In genomic region chr14:45329589-45330181, GRCm38 (mm10) we compare ENCODE assay signal across 7 mouse cellular contexts. TPM values are rescaled to one million over a fixed set of nuclear protein-coding genes. Genes with fewer than 3 reads are reported as not detected.
A peak's percentile ranks its signal among the peaks of the same experiment; 100 is the strongest.
DNase-seq lines count a peak whose midpoint lies in the region; ATAC-seq lines count a peak whose summit lies in the region.

TSS of gene Psmc6 (plus strand) at chr14:45329788.

- H3K9ac ChIP-seq in embryonic facial prominence, embryonic 11.5 days (replicated peaks; ENCODE audit: low read length): peak within 1 kb of the TSS; percentile 98
- H3K9ac ChIP-seq in limb, embryonic 11.5 days (ENCODE audit: low read length): peak within 1 kb of the TSS; percentile 93
- peak within 1 kb of the TSS; percentile 92 for H3K9ac ChIP-seq in midbrain, embryonic 14.5 days (replicated peaks; ENCODE audit: low read length)

- H3K36me3 ChIP-seq in embryonic facial prominence, embryonic 11.5 days (replicated peaks; ENCODE audit: control insufficient read depth, insufficient read depth, low read depth, low read length): no peaks in the 10 kb centered on the region
- peaks cover 2% of the 10 kb centered on the region; the same call in 1 of the 2 replicates for H3K36me3 ChIP-seq in limb, embryonic 11.5 days (ENCODE audit: control insufficient read depth, insufficient read depth, low read length)
- H3K36me3 ChIP-seq in midbrain, embryonic 14.5 days (ENCODE audit: control insufficient read depth, insufficient read depth, low read length): peaks cover 29% of the 10 kb centered on the region

- peak; percentile 95 for ATAC-seq in embryonic facial prominence, embryonic 11.5 days (replicated peaks; ENCODE audit: insufficient number of reproducible peaks, low FRiP score, low TSS enrichment, low read depth)
- ATAC-seq in limb, embryonic 11.5 days (ENCODE audit: insufficient number of reproducible peaks, low FRiP score, low TSS enrichment, low read depth): peak; percentile 97
- peak; percentile 97 for ATAC-seq in midbrain, embryonic 14.5 days (ENCODE audit: low FRiP score, low TSS enrichment)

- peak; percentile 94 for DNase-seq in adrenal gland, postnatal 14 days
- peak; percentile 96 for DNase-seq in embryonic facial prominence, embryonic 11.5 days (ENCODE audit: low spot score)
- DNase-seq in heart, adult 11 months: peak; percentile 99
- peak; percentile 93 for DNase-seq in kidney, adult 18-20 months
- peak; percentile 92 for DNase-seq in limb, embryonic 11.5 days (ENCODE audit: low spot score)
- peak; percentile 97 for DNase-seq in midbrain, embryonic 14.5 days
- peak; percentile 83 to 87 for DNase-seq in spleen, adult 18-20 months

- no peaks in the 10 kb centered on the region for H3K4me1 ChIP-seq in embryonic facial prominence, embryonic 11.5 days (ENCODE audit: control insufficient read depth, insufficient read depth, low read length)
- no peaks in the 10 kb centered on the region for H3K4me1 ChIP-seq in limb, embryonic 11.5 days (ENCODE audit: control insufficient read depth, insufficient read depth, low read length)
- 0 out of 2 replicates have a peak, but pooled peaks cover 4% of the 10 kb centered on the region for H3K4me1 ChIP-seq in midbrain, embryonic 14.5 days (ENCODE audit: control insufficient read depth, insufficient read depth, low read length)

- H3K27ac ChIP-seq in embryonic facial prominence, embryonic 11.5 days (replicated peaks; ENCODE audit: low read depth, low read length): peak within 1 kb of the TSS; percentile 47; the same call in 1 of the 2 replicates
- H3K27ac ChIP-seq in limb, embryonic 11.5 days (replicated peaks; ENCODE audit: low read depth, low read length): peak within 1 kb of the TSS; percentile 62; the same call in 1 of the 2 replicates
- peak within 1 kb of the TSS; percentile 92 for H3K27ac ChIP-seq in midbrain, embryonic 14.5 days (replicated peaks; ENCODE audit: low read depth, low read length)

- no peaks in the 10 kb centered on the region for H3K27me3 ChIP-seq in embryonic facial prominence, embryonic 11.5 days (ENCODE audit: control insufficient read depth, insufficient read depth, low read length)
- H3K27me3 ChIP-seq in limb, embryonic 11.5 days (ENCODE audit: control insufficient read depth, insufficient read depth, low read length): no peaks in the 10 kb centered on the region
- H3K27me3 ChIP-seq in midbrain, embryonic 14.5 days (ENCODE audit: control insufficient read depth, insufficient read depth, low read length): no peaks in the 10 kb centered on the region

- H3K9me3 ChIP-seq in embryonic facial prominence, embryonic 11.5 days (replicated peaks; ENCODE audit: control insufficient read depth, low read length): no peaks in the 10 kb centered on the region
- H3K9me3 ChIP-seq in limb, embryonic 11.5 days (ENCODE audit: control insufficient read depth, low read length): no peaks in the 10 kb centered on the region
- H3K9me3 ChIP-seq in midbrain, embryonic 14.5 days (ENCODE audit: control insufficient read depth, low read length): no peaks in the 10 kb centered on the region

- H3K4me2 ChIP-seq in embryonic facial prominence, embryonic 11.5 days (ENCODE audit: low read depth, low read length): peak within 1 kb of the TSS; percentile 36
- H3K4me2 ChIP-seq in limb, embryonic 11.5 days (ENCODE audit: low read depth, severe bottlenecking): peak within 1 kb of the TSS; percentile 49
- peak within 1 kb of the TSS; percentile 70 for H3K4me2 ChIP-seq in midbrain, embryonic 14.5 days (ENCODE audit: low read length)

- peak within 1 kb of the TSS; percentile 91 for H3K4me3 ChIP-seq in embryonic facial prominence, embryonic 11.5 days (ENCODE audit: low read depth, low read length)
- peak within 1 kb of the TSS; percentile 98 for H3K4me3 ChIP-seq in limb, embryonic 11.5 days (ENCODE audit: low read depth, low read length)
- H3K4me3 ChIP-seq in midbrain, embryonic 14.5 days (replicated peaks; ENCODE audit: low read depth, low read length): peak within 1 kb of the TSS; percentile 96

- under 1% methylated on average over 44 of the region's 44 CpGs for WGBS in embryonic facial prominence, embryonic 11.5 days
- 0% methylated on average over 41 of the region's 44 CpGs for whole genome bisulfite sequencing in limb, embryonic 11.5 days
- under 1% methylated on average over 44 of the region's 44 CpGs for whole genome bisulfite sequencing in midbrain, embryonic 14.5 days

RNA-seq across cellular contexts. Expression of gene Psmc6, which starts in this region (rescaled TPM):
- total RNA-seq in adrenal gland, postnatal 14 days (2021): 114 and 121 TPM in 2 replicates
- polyA plus RNA-seq in embryonic facial prominence, embryonic 11.5 days (2014; fragmentation: Nextera tagmentation; extraction: Ambion mirVana): 254 and 268 TPM in 2 replicates
- polyA plus RNA-seq in limb, embryonic 11.5 days (2014; fragmentation: Nextera tagmentation; extraction: Ambion mirVana): 237 and 242 TPM in 2 replicates
- 184 and 203 TPM in 2 replicates for polyA plus RNA-seq in midbrain, embryonic 14.5 days (2014; fragmentation: Nextera tagmentation; extraction: Ambion mirVana)

Comparison
In these comparisons a context has a peak if more than half of its experiments do, and no peak if none do; other contexts are left out.
1. Peak in every context shown above with its lines: DNase-seq, ATAC-seq, H3K4me3 ChIP-seq and H3K27ac ChIP-seq.